In genomic region chr5:52782523-52783250, GRCm38 (mm10) we compare ENCODE assay signal across 7 mouse cellular contexts. TPM values are rescaled to one million over a fixed set of nuclear protein-coding genes. Genes with fewer than 3 reads are reported as not detected.
DNase-seq lines count a peak whose midpoint lies in the region; ATAC-seq lines count a peak whose summit lies in the region.

No protein-coding gene starts in this region.

- DNase-seq in adrenal gland, postnatal 25 days = peak; percentile 87
- peak; percentile 98 for DNase-seq in heart, adult 11 months
- peak; percentile 89 for DNase-seq in kidney, adult 18-20 months
- DNase-seq in limb, embryonic 11.5 days (ENCODE audit: low spot score) = peak; percentile 95
- peak; percentile 95 for DNase-seq in midbrain, embryonic 14.5 days
- peak; percentile 70 to 84 for DNase-seq in spleen, adult 18-20 months

- peak; percentile 94 for ATAC-seq in embryonic facial prominence, embryonic 12.5 days (ENCODE audit: insufficient number of reproducible peaks, insufficient read depth, low FRiP score, low TSS enrichment)
- ATAC-seq in limb, embryonic 11.5 days (ENCODE audit: insufficient number of reproducible peaks, low FRiP score, low TSS enrichment, low read depth) = peak; percentile 95
- peak; percentile 97 for ATAC-seq in midbrain, embryonic 14.5 days (ENCODE audit: low FRiP score, low TSS enrichment)

- H3K4me2 ChIP-seq in embryonic facial prominence, embryonic 12.5 days (replicated peaks) = peak overlapping the region; percentile 44
- H3K4me2 ChIP-seq in limb, embryonic 11.5 days (ENCODE audit: low read depth, severe bottlenecking) = peak overlapping the region; percentile 36
- H3K4me2 ChIP-seq in midbrain, embryonic 14.5 days (ENCODE audit: low read length) = peak overlapping the region; percentile 62

- H3K4me3 ChIP-seq in embryonic facial prominence, embryonic 12.5 days = peak overlapping the region; percentile 82
- H3K4me3 ChIP-seq in limb, embryonic 11.5 days (ENCODE audit: low read depth, low read length) = peak overlapping the region; percentile 84
- peak overlapping the region; percentile 82 for H3K4me3 ChIP-seq in midbrain, embryonic 14.5 days (replicated peaks; ENCODE audit: low read depth, low read length)

- 0 out of 2 replicates have a peak, but pooled peaks cover 5% of the 10 kb centered on the region for H3K36me3 ChIP-seq in embryonic facial prominence, embryonic 12.5 days
- no peaks in the 10 kb centered on the region for H3K36me3 ChIP-seq in limb, embryonic 11.5 days (ENCODE audit: control insufficient read depth, insufficient read depth, low read length)
- peaks cover 5% of the 10 kb centered on the region; the same call in 1 of the 2 replicates for H3K36me3 ChIP-seq in midbrain, embryonic 14.5 days (ENCODE audit: control insufficient read depth, insufficient read depth, low read length)

- H3K9me3 ChIP-seq in embryonic facial prominence, embryonic 12.5 days = no peaks in the 10 kb centered on the region
- H3K9me3 ChIP-seq in limb, embryonic 11.5 days (ENCODE audit: control insufficient read depth, low read length) = no peaks in the 10 kb centered on the region
- no peaks in the 10 kb centered on the region for H3K9me3 ChIP-seq in midbrain, embryonic 14.5 days (ENCODE audit: control insufficient read depth, low read length)

- peak overlapping the region; percentile 69 for H3K9ac ChIP-seq in embryonic facial prominence, embryonic 12.5 days
- H3K9ac ChIP-seq in limb, embryonic 11.5 days (ENCODE audit: low read length) = peak overlapping the region; percentile 88
- H3K9ac ChIP-seq in midbrain, embryonic 14.5 days (replicated peaks; ENCODE audit: low read length) = peak overlapping the region; percentile 84

- H3K27ac ChIP-seq in embryonic facial prominence, embryonic 12.5 days = peak overlapping the region; percentile 83
- peak overlapping the region; percentile 70; the same call in 1 of the 2 replicates for H3K27ac ChIP-seq in limb, embryonic 11.5 days (replicated peaks; ENCODE audit: low read depth, low read length)
- H3K27ac ChIP-seq in midbrain, embryonic 14.5 days (replicated peaks; ENCODE audit: low read depth, low read length) = peak overlapping the region; percentile 89

- no peaks in the 10 kb centered on the region for H3K4me1 ChIP-seq in embryonic facial prominence, embryonic 12.5 days
- H3K4me1 ChIP-seq in limb, embryonic 11.5 days (ENCODE audit: control insufficient read depth, insufficient read depth, low read length) = no peaks in the 10 kb centered on the region
- no peaks in the 10 kb centered on the region for H3K4me1 ChIP-seq in midbrain, embryonic 14.5 days (ENCODE audit: control insufficient read depth, insufficient read depth, low read length)

- WGBS in embryonic facial prominence, embryonic 12.5 days = 5% methylated on average over 37 of the region's 37 CpGs
- WGBS in limb, embryonic 11.5 days = 4% methylated on average over 37 of the region's 37 CpGs
- 4% methylated on average over 37 of the region's 37 CpGs for WGBS in midbrain, embryonic 14.5 days

- no peaks in the 10 kb centered on the region for H3K27me3 ChIP-seq in embryonic facial prominence, embryonic 12.5 days
- H3K27me3 ChIP-seq in limb, embryonic 11.5 days (ENCODE audit: control insufficient read depth, insufficient read depth, low read length) = no peaks in the 10 kb centered on the region
- no peaks in the 10 kb centered on the region for H3K27me3 ChIP-seq in midbrain, embryonic 14.5 days (ENCODE audit: control insufficient read depth, insufficient read depth, low read length)

RNA-seq across cellular contexts. Expression of gene Zcchc4, which starts 7.5 kb away (rescaled TPM):
- total RNA-seq in adrenal gland, postnatal 25 days (2021) = 14.3 and 15.2 TPM in 2 replicates
- polyA plus RNA-seq in embryonic facial prominence, embryonic 12.5 days (2016; fragmentation: Nextera tagmentation; extraction: Ambion mirVana) = 21.1 and 22.3 TPM in 2 replicates
- polyA plus RNA-seq in limb, embryonic 11.5 days (2014; fragmentation: Nextera tagmentation; extraction: Ambion mirVana) = 23.6 and 23.7 TPM in 2 replicates
- polyA plus RNA-seq in midbrain, embryonic 14.5 days (2014; fragmentation: Nextera tagmentation; extraction: Ambion mirVana) = 8.2 and 13.1 TPM in 2 replicates

RNA-seq across cellular contexts. Expression of gene Pi4k2b, which starts 41.3 kb away (rescaled TPM):
- total RNA-seq in adrenal gland, postnatal 25 days (2021) = 8.0 and 9.8 TPM in 2 replicates
- 21.0 and 25.0 TPM in 2 replicates for polyA plus RNA-seq in embryonic facial prominence, embryonic 12.5 days (2016; fragmentation: Nextera tagmentation; extraction: Ambion mirVana)
- polyA plus RNA-seq in limb, embryonic 11.5 days (2014; fragmentation: Nextera tagmentation; extraction: Ambion mirVana) = 22.8 TPM in 2 replicates
- polyA plus RNA-seq in midbrain, embryonic 14.5 days (2014; fragmentation: Nextera tagmentation; extraction: Ambion mirVana) = 3.9 and 6.8 TPM in 2 replicates

RNA-seq across cellular contexts. Expression of gene Anapc4, which starts 51.1 kb away (rescaled TPM):
- total RNA-seq in adrenal gland, postnatal 25 days (2021) = 69.7 and 77.1 TPM in 2 replicates
- polyA plus RNA-seq in embryonic facial prominence, embryonic 12.5 days (2016; fragmentation: Nextera tagmentation; extraction: Ambion mirVana) = 127 and 128 TPM in 2 replicates
- polyA plus RNA-seq in limb, embryonic 11.5 days (2014; fragmentation: Nextera tagmentation; extraction: Ambion mirVana) = 129 and 133 TPM in 2 replicates
- 96.8 and 131 TPM in 2 replicates for polyA plus RNA-seq in midbrain, embryonic 14.5 days (2014; fragmentation: Nextera tagmentation; extraction: Ambion mirVana)

Comparison
In these comparisons a context has a peak if more than half of its experiments do, and no peak if none do; other contexts are left out.
1. Peak in every context shown above with its lines: DNase-seq, ATAC-seq, H3K4me3 ChIP-seq and H3K27ac ChIP-seq.